ENCODE assay signal across 8 mouse cellular contexts in genomic region chr1:79861130-79861942, GRCm38 (mm10). TPM values are rescaled to one million over a fixed set of nuclear protein-coding genes. Genes with fewer than 3 reads are reported as not detected.
DNase-seq lines count a peak whose midpoint lies in the region; ATAC-seq and TF ChIP-seq lines count a peak whose summit lies in the region.

Serpine2 (minus strand) TSS chr1:79861180.

- 10% methylated on average over 6 of the region's 6 CpGs for WGBS in lung, embryonic 14.5 days
- WGBS in embryonic facial prominence, embryonic 11.5 days = 50% methylated on average over 6 of the region's 6 CpGs
- 27% methylated on average over 6 of the region's 6 CpGs for WGBS in intestine, embryonic 15.5 days
- 13% methylated on average over 6 of the region's 6 CpGs for WGBS in stomach, postnatal 0 days

- DNase-seq in lung, embryonic 14.5 days = peak; percentile 94
- no peak for DNase-seq in lung, postnatal 36 days
- peak; percentile 41 for DNase-seq in embryonic facial prominence, embryonic 11.5 days (ENCODE audit: low spot score)
- DNase-seq in gastrocnemius, postnatal 4 days (ENCODE audit: low spot score in 2 of 2) = peak in 1 of 2 experiments; percentile 35
- peak; percentile 67 for DNase-seq in lung, postnatal 10 days
- DNase-seq in stomach, postnatal 0 days (ENCODE audit: low spot score) = no peak
- no peak for DNase-seq in thymus, adult 18-20 months

- H3K9ac ChIP-seq in lung, embryonic 14.5 days = no peak within 1 kb of the TSS
- no peak within 1 kb of the TSS for H3K9ac ChIP-seq in embryonic facial prominence, embryonic 11.5 days (replicated peaks; ENCODE audit: low read length)
- no peak within 1 kb of the TSS for H3K9ac ChIP-seq in intestine, embryonic 15.5 days
- no peak within 1 kb of the TSS for H3K9ac ChIP-seq in stomach, postnatal 0 days (ENCODE audit: low read length)

- peak; percentile 18; the same call in 1 of the 2 replicates for ATAC-seq in lung, embryonic 14.5 days (ENCODE audit: insufficient read depth)
- ATAC-seq in embryonic facial prominence, embryonic 11.5 days (replicated peaks; ENCODE audit: insufficient number of reproducible peaks, low FRiP score, low TSS enrichment, low read depth) = no peak
- ATAC-seq in intestine, embryonic 15.5 days = no peak
- no peak for ATAC-seq in stomach, postnatal 0 days (ENCODE audit: low FRiP score, low TSS enrichment)

- no peak within 1 kb of the TSS for H3K4me3 ChIP-seq in lung, embryonic 14.5 days (ENCODE audit: low read depth, low read length)
- H3K4me3 ChIP-seq in embryonic facial prominence, embryonic 11.5 days (ENCODE audit: low read depth, low read length) = no peak within 1 kb of the TSS
- H3K4me3 ChIP-seq in intestine, embryonic 15.5 days (replicated peaks) = no peak within 1 kb of the TSS
- H3K4me3 ChIP-seq in stomach, postnatal 0 days (ENCODE audit: low read depth, low read length) = no peak within 1 kb of the TSS

- TF ChIP-seq CTCF in lung, embryonic 14.5 days (IDR thresholded peaks at IDR 0.05; ENCODE audit: low read depth) = no peak
- TF ChIP-seq CTCF in stomach, postnatal 0 days (IDR thresholded peaks at IDR 0.05; ENCODE audit: low read depth) = no peak

- H3K27ac ChIP-seq in lung, embryonic 14.5 days (ENCODE audit: low read depth) = peak within 1 kb of the TSS; percentile 89
- H3K27ac ChIP-seq in embryonic facial prominence, embryonic 11.5 days (replicated peaks; ENCODE audit: low read depth, low read length) = no peak within 1 kb of the TSS
- 0 out of 2 replicates have a peak within 1 kb of the TSS, but pooled peaks have one; percentile 7 for H3K27ac ChIP-seq in intestine, embryonic 15.5 days
- no peak within 1 kb of the TSS for H3K27ac ChIP-seq in stomach, postnatal 0 days (replicated peaks)

- no peaks in the 10 kb centered on the region for H3K27me3 ChIP-seq in lung, embryonic 14.5 days (ENCODE audit: insufficient read depth, low read length)
- no peaks in the 10 kb centered on the region for H3K27me3 ChIP-seq in embryonic facial prominence, embryonic 11.5 days (ENCODE audit: control insufficient read depth, insufficient read depth, low read length)
- H3K27me3 ChIP-seq in intestine, embryonic 15.5 days (replicated peaks) = no peaks in the 10 kb centered on the region
- H3K27me3 ChIP-seq in stomach, postnatal 0 days (ENCODE audit: control insufficient read depth, insufficient read depth, low read length) = no peaks in the 10 kb centered on the region

- H3K4me1 ChIP-seq in lung, embryonic 14.5 days (ENCODE audit: insufficient read depth) = peaks cover 23% of the 10 kb centered on the region
- H3K4me1 ChIP-seq in embryonic facial prominence, embryonic 11.5 days (ENCODE audit: control insufficient read depth, insufficient read depth, low read length) = no peaks in the 10 kb centered on the region
- peaks cover 24% of the 10 kb centered on the region for H3K4me1 ChIP-seq in intestine, embryonic 15.5 days (replicated peaks)
- H3K4me1 ChIP-seq in stomach, postnatal 0 days (replicated peaks; ENCODE audit: control insufficient read depth, insufficient read depth) = 0 out of 2 replicates have a peak, but pooled peaks cover 4% of the 10 kb centered on the region

- H3K4me2 ChIP-seq in lung, embryonic 14.5 days = peak within 1 kb of the TSS; percentile 46
- no peak within 1 kb of the TSS for H3K4me2 ChIP-seq in embryonic facial prominence, embryonic 11.5 days (ENCODE audit: low read depth, low read length)
- peak within 1 kb of the TSS; percentile 20; the same call in 1 of the 2 replicates for H3K4me2 ChIP-seq in intestine, embryonic 15.5 days (replicated peaks)
- no peak within 1 kb of the TSS for H3K4me2 ChIP-seq in stomach, postnatal 0 days (replicated peaks; ENCODE audit: low read depth)

- H3K9me3 ChIP-seq in lung, embryonic 14.5 days (ENCODE audit: low read depth, low read length) = no peaks in the 10 kb centered on the region
- no peaks in the 10 kb centered on the region for H3K9me3 ChIP-seq in embryonic facial prominence, embryonic 11.5 days (replicated peaks; ENCODE audit: control insufficient read depth, low read length)
- H3K9me3 ChIP-seq in intestine, embryonic 15.5 days = no peaks in the 10 kb centered on the region
- no peaks in the 10 kb centered on the region for H3K9me3 ChIP-seq in stomach, postnatal 0 days (ENCODE audit: control insufficient read depth, low read length)

- no peaks in the 10 kb centered on the region for H3K36me3 ChIP-seq in lung, embryonic 14.5 days (ENCODE audit: insufficient read depth)
- no peaks in the 10 kb centered on the region for H3K36me3 ChIP-seq in embryonic facial prominence, embryonic 11.5 days (replicated peaks; ENCODE audit: control insufficient read depth, insufficient read depth, low read depth, low read length)
- no peaks in the 10 kb centered on the region for H3K36me3 ChIP-seq in intestine, embryonic 15.5 days
- H3K36me3 ChIP-seq in stomach, postnatal 0 days (ENCODE audit: control insufficient read depth, insufficient read depth, low read length) = no peaks in the 10 kb centered on the region

- TF ChIP-seq EP300 in stomach, postnatal 0 days (optimal IDR thresholded peaks at IDR 0.05) = no peak

RNA-seq across cellular contexts. Expression of gene Serpine2, which starts in this region (rescaled TPM):
- polyA plus RNA-seq in lung, embryonic 14.5 days (2014; fragmentation: Nextera tagmentation; extraction: Ambion mirVana) = 341 and 345 TPM in 2 replicates
- polyA plus RNA-seq in embryonic facial prominence, embryonic 11.5 days (2014; fragmentation: Nextera tagmentation; extraction: Ambion mirVana) = 171 and 179 TPM in 2 replicates
- total RNA-seq in gastrocnemius, postnatal 4 days (2021) = 10 to 100 TPM; 56.6 to 59.9 TPM
- 82.8 and 96.8 TPM in 2 replicates for polyA plus RNA-seq in intestine, embryonic 15.5 days (2015; fragmentation: Nextera tagmentation; extraction: Ambion mirVana)
- 44.6 and 45.7 TPM in 2 replicates for polyA plus RNA-seq in stomach, postnatal 0 days (2015; fragmentation: Nextera tagmentation; extraction: Ambion mirVana)

Comparison
In these comparisons a context has a peak if more than half of its experiments do, and no peak if none do; other contexts are left out.
1. DNase-seq: peak in lung, embryonic 14.5 days (single experiment), embryonic facial prominence, embryonic 11.5 days (single experiment) and lung, postnatal 10 days (single experiment); none in lung, postnatal 36 days (single experiment), stomach, postnatal 0 days (single experiment) and thymus, adult 18-20 months (0 of 2).
2. H3K27ac ChIP-seq: peak in lung, embryonic 14.5 days (single experiment) and intestine, embryonic 15.5 days (single experiment); none in embryonic facial prominence, embryonic 11.5 days (single experiment) and stomach, postnatal 0 days (single experiment).
3. H3K4me2 ChIP-seq: peak in lung, embryonic 14.5 days (single experiment) and intestine, embryonic 15.5 days (single experiment); none in embryonic facial prominence, embryonic 11.5 days (single experiment) and stomach, postnatal 0 days (single experiment).